Mouse (Mus musculus) induced T-regulatory cell, adult 2 months (primary cell): ENCODE data around the gene Nucb2.
A peak's percentile ranks its signal among the peaks of the same experiment; 100 is the strongest.

Source experiments
- DNase-seq: peaks from one replicate; pipeline ENCODE4 v3.0.0-alpha.2; 2012; ENCODE audit warnings: low read depth

Nucb2 gene

DNA sequence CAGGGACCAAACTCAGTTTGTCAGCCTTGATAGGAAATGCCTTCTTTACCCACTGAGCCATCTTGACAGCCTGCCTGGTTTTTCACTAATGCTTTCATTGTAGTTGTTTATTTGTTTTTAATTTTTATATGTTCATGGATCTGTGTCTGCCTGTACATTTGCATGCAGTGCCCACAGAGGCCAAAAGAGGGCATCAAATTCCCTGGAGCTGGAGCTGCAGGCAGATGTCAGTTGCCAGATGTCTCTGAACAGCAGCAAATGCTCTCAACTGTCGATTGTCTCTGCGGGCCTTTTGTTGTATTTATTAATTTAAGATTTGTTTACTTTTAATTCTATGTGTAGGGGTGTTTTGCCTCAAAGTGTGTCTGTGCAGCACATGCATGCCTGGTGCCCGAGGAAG lies 15.6 kb downstream of the Nucb2 start:
- peak; percentile 42 for DNase-seq

GRCm38 (mm10) chr7:116524577-116524976 lies 20.4 kb downstream of the Nucb2 start:
- no peak for DNase-seq

DNA sequence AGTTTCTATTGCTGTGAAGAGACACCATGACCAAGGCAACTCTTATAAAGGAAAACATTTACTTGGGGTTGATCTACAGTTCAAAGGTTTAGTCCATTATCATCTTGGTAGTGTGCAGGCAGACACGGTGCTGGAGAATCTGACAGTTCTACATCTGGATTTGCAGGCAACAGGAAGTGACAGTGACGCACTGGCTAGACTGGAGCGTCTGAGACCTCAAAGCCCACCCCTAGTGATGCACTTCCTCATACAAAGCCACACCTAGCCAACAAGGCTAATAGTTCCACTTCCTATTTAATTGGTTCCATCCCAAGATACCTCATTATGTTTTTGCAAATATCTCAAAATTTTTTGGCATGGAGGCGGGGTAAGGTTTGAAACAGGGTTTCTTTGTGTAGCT lies 25.6 kb downstream of the Nucb2 start:
- peak; percentile 27 for DNase-seq

GRCm38 (mm10) chr7:116530470-116530869 lies 26.3 kb downstream of the Nucb2 start:
- DNase-seq = no peak

- DNase-seq = peak; percentile 38
These were observed 27.1 kb downstream of the Nucb2 start for GRCm38 (mm10) chr7:116531311-116531710.

- no peak for DNase-seq
These were observed 52.7 kb downstream of the Nucb2 start for GRCm38 (mm10) chr7:116556834-116557233.

DNA sequence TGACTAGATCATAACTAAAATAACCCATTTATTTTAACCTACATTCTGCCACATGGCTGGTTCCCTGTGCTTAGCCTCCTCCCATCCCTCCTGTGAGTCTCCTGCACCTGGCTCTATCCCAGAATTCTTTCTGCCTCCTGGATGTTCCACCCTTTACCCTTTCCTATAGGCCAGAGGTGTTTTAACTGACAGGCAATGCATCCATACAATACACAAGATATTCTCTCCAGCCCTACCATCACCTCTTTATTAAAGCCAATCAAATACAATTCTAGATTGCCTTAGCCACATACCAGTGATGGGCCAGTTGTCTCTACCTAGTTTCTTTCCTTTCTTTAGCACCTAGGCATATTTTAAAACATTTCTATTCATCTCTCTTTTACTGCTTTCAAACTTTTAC lies 70.4 kb downstream of the Nucb2 start:
- DNase-seq = no peak
